Mouse (Mus musculus): ENCODE measurements around the gene Themis2. TPM values are rescaled to one million over a fixed set of nuclear protein-coding genes. Genes with fewer than 3 reads are reported as not detected.

The Themis2 gene
- polyA plus RNA-seq, 1 experiment from 2014 or later = 0.87 TPM

GRCm38 (mm10) chr4:132816404-132816803 lies 20.2 kb upstream of the Themis2 start:
- 86% methylated on average over 7 of the region's 7 CpGs for WGBS
- Histone ChIP-seq H3K9ac (ENCODE audit: low read length) (no peak overlapping the region), H3K9me3 (ENCODE audit: control insufficient read depth, low read length) (peaks cover 3% of the 10 kb centered on the region; the same call in 1 of the 2 replicates), H3K4me1 (replicated peaks; ENCODE audit: control insufficient read depth, insufficient read depth, low read length) (no peaks in the 10 kb centered on the region), H3K36me3 (ENCODE audit: control insufficient read depth, insufficient read depth, low read length) (no peaks in the 10 kb centered on the region), H3K27ac (ENCODE audit: low read depth, low read length) (no peak overlapping the region), H3K27me3 (ENCODE audit: control insufficient read depth, insufficient read depth, low read length) (no peaks in the 10 kb centered on the region), H3K4me3 (ENCODE audit: low read depth, low read length) (no peak overlapping the region), H3K4me2 (ENCODE audit: low read depth, low read length, severe bottlenecking) (no peak overlapping the region)
- ATAC-seq (replicated peaks; ENCODE audit: low FRiP score) (no peak), DNase-seq (ENCODE audit: low spot score) (no peak)

- no peak for ATAC-seq (replicated peaks; ENCODE audit: low FRiP score)
- H3K9me3 ChIP-seq (ENCODE audit: control insufficient read depth, low read length) = no peaks in the 10 kb centered on the region; the same call in 1 of the 2 replicates
- H3K36me3 ChIP-seq (ENCODE audit: control insufficient read depth, insufficient read depth, low read length) = no peaks in the 10 kb centered on the region
- H3K9ac ChIP-seq (ENCODE audit: low read length) = no peak overlapping the region
- no peak overlapping the region for H3K4me2 ChIP-seq (ENCODE audit: low read depth, low read length, severe bottlenecking)
- H3K27me3 ChIP-seq (ENCODE audit: control insufficient read depth, insufficient read depth, low read length) = no peaks in the 10 kb centered on the region
- H3K27ac ChIP-seq (ENCODE audit: low read depth, low read length) = no peak overlapping the region
- no peaks in the 10 kb centered on the region for H3K4me1 ChIP-seq (replicated peaks; ENCODE audit: control insufficient read depth, insufficient read depth, low read length)
- H3K4me3 ChIP-seq (ENCODE audit: low read depth, low read length) = no peak overlapping the region
- DNase-seq (ENCODE audit: low spot score) = peak; percentile 29
- WGBS = 91% methylated on average over 5 of the region's 5 CpGs
These were observed 13.4 kb upstream of the Themis2 start for GRCm38 (mm10) chr4:132809621-132810020.

GRCm38 (mm10) chr4:132807771-132808641 lies 11.8 kb upstream of the Themis2 start:
- 84% methylated on average over 5 of the region's 5 CpGs for WGBS

GRCm38 (mm10) chr4:132806620-132807191 lies 10.5 kb upstream of the Themis2 start:
- no peaks in the 10 kb centered on the region for H3K4me1 ChIP-seq (replicated peaks; ENCODE audit: control insufficient read depth, insufficient read depth, low read length)
- H3K9ac ChIP-seq (ENCODE audit: low read length) = no peak overlapping the region
- H3K36me3 ChIP-seq (ENCODE audit: control insufficient read depth, insufficient read depth, low read length) = no peaks in the 10 kb centered on the region
- H3K27me3 ChIP-seq (ENCODE audit: control insufficient read depth, insufficient read depth, low read length) = no peaks in the 10 kb centered on the region
- no peak overlapping the region for H3K4me3 ChIP-seq (ENCODE audit: low read depth, low read length)
- H3K9me3 ChIP-seq (ENCODE audit: control insufficient read depth, low read length) = no peaks in the 10 kb centered on the region; the same call in 1 of the 2 replicates
- no peak for DNase-seq (ENCODE audit: low spot score)
- ATAC-seq (replicated peaks; ENCODE audit: low FRiP score) = no peak
- no peak overlapping the region for H3K4me2 ChIP-seq (ENCODE audit: low read depth, low read length, severe bottlenecking)
- no peak overlapping the region for H3K27ac ChIP-seq (ENCODE audit: low read depth, low read length)
- 90% methylated on average over 7 of the region's 7 CpGs for WGBS

More at GRCm38 (mm10) chr4:132807771-132808641, 11.8 kb upstream of the Themis2 start:
- H3K36me3 ChIP-seq (ENCODE audit: control insufficient read depth, insufficient read depth, low read length) = no peaks in the 10 kb centered on the region
- no peak overlapping the region for H3K4me2 ChIP-seq (ENCODE audit: low read depth, low read length, severe bottlenecking)
- ATAC-seq (replicated peaks; ENCODE audit: low FRiP score) (no peak), DNase-seq (ENCODE audit: low spot score) (peak; percentile 39)
- no peaks in the 10 kb centered on the region for H3K27me3 ChIP-seq (ENCODE audit: control insufficient read depth, insufficient read depth, low read length)
- H3K9me3 ChIP-seq (ENCODE audit: control insufficient read depth, low read length) = no peaks in the 10 kb centered on the region; the same call in 1 of the 2 replicates
- no peak overlapping the region for H3K9ac ChIP-seq (ENCODE audit: low read length)
- H3K4me1 ChIP-seq (replicated peaks; ENCODE audit: control insufficient read depth, insufficient read depth, low read length) = no peaks in the 10 kb centered on the region
- no peak overlapping the region for H3K4me3 ChIP-seq (ENCODE audit: low read depth, low read length)
- H3K27ac ChIP-seq (ENCODE audit: low read depth, low read length) = no peak overlapping the region

- WGBS = 90% methylated on average over 12 of the region's 12 CpGs
- Histone ChIP-seq H3K4me3 (ENCODE audit: low read depth, low read length) (no peak overlapping the region), H3K27me3 (ENCODE audit: control insufficient read depth, insufficient read depth, low read length) (no peaks in the 10 kb centered on the region), H3K9ac (ENCODE audit: low read length) (no peak overlapping the region), H3K4me1 (replicated peaks; ENCODE audit: control insufficient read depth, insufficient read depth, low read length) (no peaks in the 10 kb centered on the region), H3K9me3 (ENCODE audit: control insufficient read depth, low read length) (no peaks in the 10 kb centered on the region; the same call in 1 of the 2 replicates), H3K36me3 (ENCODE audit: control insufficient read depth, insufficient read depth, low read length) (no peaks in the 10 kb centered on the region), H3K4me2 (ENCODE audit: low read depth, low read length, severe bottlenecking) (no peak overlapping the region), H3K27ac (ENCODE audit: low read depth, low read length) (no peak overlapping the region)
- DNase-seq (ENCODE audit: low spot score) (peak; percentile 26), ATAC-seq (replicated peaks; ENCODE audit: low FRiP score) (no peak)
These were observed 9.5 kb upstream of the Themis2 start for GRCm38 (mm10) chr4:132805599-132806197.

- Histone ChIP-seq H3K27ac (ENCODE audit: low read depth, low read length) (no peak overlapping the region), H3K4me2 (ENCODE audit: low read depth, low read length, severe bottlenecking) (no peak overlapping the region), H3K36me3 (ENCODE audit: control insufficient read depth, insufficient read depth, low read length) (no peaks in the 10 kb centered on the region), H3K4me1 (replicated peaks; ENCODE audit: control insufficient read depth, insufficient read depth, low read length) (no peaks in the 10 kb centered on the region), H3K9me3 (ENCODE audit: control insufficient read depth, low read length) (no peaks in the 10 kb centered on the region), H3K9ac (ENCODE audit: low read length) (no peak overlapping the region), H3K4me3 (ENCODE audit: low read depth, low read length) (no peak overlapping the region), H3K27me3 (ENCODE audit: control insufficient read depth, insufficient read depth, low read length) (no peaks in the 10 kb centered on the region)
- peak; percentile 40 for DNase-seq (ENCODE audit: low spot score)
- no peak for ATAC-seq (replicated peaks; ENCODE audit: low FRiP score)
- 83% methylated on average over 5 of the region's 5 CpGs for WGBS
These were observed 9.0 kb upstream of the Themis2 start for GRCm38 (mm10) chr4:132805146-132805545.

GRCm38 (mm10) chr4:132804331-132804730 lies 8.1 kb upstream of the Themis2 start:
- ATAC-seq (replicated peaks; ENCODE audit: low FRiP score) = no peak
- H3K4me1 ChIP-seq (replicated peaks; ENCODE audit: control insufficient read depth, insufficient read depth, low read length) = no peaks in the 10 kb centered on the region
- no peaks in the 10 kb centered on the region for H3K36me3 ChIP-seq (ENCODE audit: control insufficient read depth, insufficient read depth, low read length)
- no peaks in the 10 kb centered on the region for H3K9me3 ChIP-seq (ENCODE audit: control insufficient read depth, low read length)
- no peak overlapping the region for H3K27ac ChIP-seq (ENCODE audit: low read depth, low read length)
- no peaks in the 10 kb centered on the region for H3K27me3 ChIP-seq (ENCODE audit: control insufficient read depth, insufficient read depth, low read length)
- H3K4me3 ChIP-seq (ENCODE audit: low read depth, low read length) = no peak overlapping the region
- H3K4me2 ChIP-seq (ENCODE audit: low read depth, low read length, severe bottlenecking) = no peak overlapping the region
- no peak for DNase-seq (ENCODE audit: low spot score)
- WGBS = 96% methylated on average over 6 of the region's 6 CpGs
- H3K9ac ChIP-seq (ENCODE audit: low read length) = no peak overlapping the region

GRCm38 (mm10) chr4:132803876-132804275 lies 7.7 kb upstream of the Themis2 start:
- no peak overlapping the region for H3K27ac ChIP-seq (ENCODE audit: low read depth, low read length)
- ATAC-seq (replicated peaks; ENCODE audit: low FRiP score) (no peak), DNase-seq (ENCODE audit: low spot score) (peak; percentile 21)
- no peaks in the 10 kb centered on the region for H3K36me3 ChIP-seq (ENCODE audit: control insufficient read depth, insufficient read depth, low read length)
- H3K27me3 ChIP-seq (ENCODE audit: control insufficient read depth, insufficient read depth, low read length) = no peaks in the 10 kb centered on the region
- no peak overlapping the region for H3K4me3 ChIP-seq (ENCODE audit: low read depth, low read length)
- WGBS = 95% methylated on average over 7 of the region's 7 CpGs
- H3K4me2 ChIP-seq (ENCODE audit: low read depth, low read length, severe bottlenecking) = no peak overlapping the region
- H3K9me3 ChIP-seq (ENCODE audit: control insufficient read depth, low read length) = no peaks in the 10 kb centered on the region
- H3K4me1 ChIP-seq (replicated peaks; ENCODE audit: control insufficient read depth, insufficient read depth, low read length) = no peaks in the 10 kb centered on the region
- H3K9ac ChIP-seq (ENCODE audit: low read length) = no peak overlapping the region
